Mouse (Mus musculus): ENCODE data around the gene Gm21103. TPM values are rescaled to one million over a fixed set of nuclear protein-coding genes. Genes with fewer than 3 reads are reported as not detected.
"Not testable (repeated sequence)": the region's sequence is repeated elsewhere in the genome, so short reads cannot be mapped to it uniquely, and the experiment has no call there.

The Gm21103 gene
- not detected in 2 replicates for polyA plus RNA-seq (2012; rRNA removed)

- not testable (repeated sequence) for DNase-seq; H3K4me3 ChIP-seq (replicated peaks; ENCODE audit: extremely low read depth, low read depth, low read length); H3K4me1 ChIP-seq (ENCODE audit: control insufficient read depth, insufficient read depth, low read length)
- 84% methylated on average over 2 of the region's 2 CpGs for WGBS
Observed at GRCm38 (mm10) chr14:6304743-6305142, at the start of gene Gm21103. TSS of gene Gm21103 (minus strand) at chr14:6304843.

DNA sequence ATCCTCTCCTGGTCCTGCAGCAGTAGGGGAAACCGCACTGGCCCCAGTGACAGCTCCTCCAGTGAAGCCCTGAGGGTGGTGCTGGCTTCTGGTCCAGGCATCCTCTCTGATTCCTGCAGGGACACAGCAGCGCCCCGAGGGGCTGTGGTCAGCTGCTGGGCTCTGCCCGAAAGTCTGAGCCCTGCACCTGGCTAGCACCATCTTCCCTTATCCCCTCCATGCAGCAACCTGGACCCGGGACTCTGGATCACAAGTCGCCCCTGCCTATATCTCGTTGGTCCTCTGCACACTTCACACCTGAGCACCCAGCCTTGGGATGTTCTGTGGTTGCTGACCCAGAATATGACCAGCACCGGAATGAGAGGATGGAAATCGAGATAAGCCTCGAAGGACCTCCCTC, 38.9 kb upstream of the Gm21103 start, which contains the start of gene Gm3618:
Gm3618 (minus strand) TSS at position 101 of the 400 bp plus-strand sequence.
- not testable (repeated sequence) for H3K4me3 ChIP-seq (replicated peaks; ENCODE audit: extremely low read depth, low read depth, low read length); H3K4me1 ChIP-seq (ENCODE audit: control insufficient read depth, insufficient read depth, low read length); DNase-seq
- WGBS, result no CpG with 5 or more reads among the region's 10 CpGs

DNA sequence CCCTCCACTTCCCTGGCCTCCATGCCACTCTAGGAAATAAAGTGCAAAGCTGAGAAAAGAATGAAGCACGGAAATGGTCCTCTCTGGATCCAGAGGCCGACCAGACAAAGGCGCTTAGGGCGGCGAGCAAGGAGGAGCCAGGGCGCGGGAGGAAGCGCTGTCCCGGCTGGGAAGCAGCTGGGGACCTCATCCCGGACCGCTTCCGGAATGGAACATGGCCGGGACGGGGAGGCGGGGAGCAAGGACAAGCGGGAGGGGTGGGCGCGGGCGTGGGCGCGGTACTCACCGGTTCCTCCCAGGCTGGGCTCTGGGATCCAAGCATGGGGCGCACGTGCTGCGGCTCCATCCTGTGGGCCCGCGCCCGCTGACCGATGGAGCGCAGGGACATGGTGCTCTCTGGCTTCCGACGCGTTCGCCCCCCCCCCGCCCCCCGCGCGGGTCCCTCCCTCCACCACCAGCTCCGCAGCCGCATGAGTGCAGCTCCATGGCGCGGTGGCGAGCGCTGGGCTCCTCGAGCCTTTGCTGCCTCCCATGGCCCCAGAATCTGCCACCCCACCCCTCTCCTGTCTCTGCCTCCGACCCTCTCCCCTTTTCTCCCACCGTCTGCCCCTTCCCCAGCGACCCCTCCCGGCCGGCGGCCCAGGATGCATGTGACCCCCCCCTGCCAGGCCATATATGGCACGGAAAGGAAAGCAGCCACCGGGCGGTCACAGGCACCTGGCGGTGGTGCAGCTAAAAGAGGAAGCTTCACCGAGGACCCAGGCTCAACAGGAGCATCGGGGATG, 17.5 kb downstream of the Gm21103 start, which contains the start of gene Gm3411:
Gm3411 (minus strand) TSS at position 320 of the 785 bp plus-strand sequence.
- H3K4me1 ChIP-seq (ENCODE audit: control insufficient read depth, insufficient read depth, low read length); H3K4me3 ChIP-seq (replicated peaks; ENCODE audit: extremely low read depth, low read depth, low read length): not testable (repeated sequence)
- WGBS, result under 1% methylated on average over 57 of the region's 57 CpGs
- DNase-seq, result peak; percentile 9

Other genes with a start within 250 kb of the Gm21103 start
- not detected in 2 replicates for gene Gm6337, start 246.6 kb downstream of the Gm21103 start, polyA plus RNA-seq (2012; rRNA removed)
- 0.18 TPM in 1 of 2 replicates, not detected in the other for gene Gm8206, start 210.9 kb downstream of the Gm21103 start, polyA plus RNA-seq (2012; rRNA removed)
- gene Gm3468, start 196.2 kb downstream of the Gm21103 start, polyA plus RNA-seq (2012; rRNA removed), result 0.17 TPM in 1 of 2 replicates, not detected in the other
- gene Gm3476, start 179.0 kb downstream of the Gm21103 start, polyA plus RNA-seq (2012; rRNA removed), result not detected in 2 replicates
- gene Gm21560, start 85.6 kb downstream of the Gm21103 start, polyA plus RNA-seq (2012; rRNA removed), result not detected in 2 replicates
- 0.24 and 1.0 TPM in 2 replicates for gene Gm3411, start 17.6 kb downstream of the Gm21103 start, polyA plus RNA-seq (2012; rRNA removed)
- not detected in 2 replicates for gene Gm3618, start 38.8 kb upstream of the Gm21103 start, polyA plus RNA-seq (2012; rRNA removed)
- gene Gm16440, start 85.5 kb upstream of the Gm21103 start, polyA plus RNA-seq (2012; rRNA removed), result not detected in 2 replicates
- gene Gm3591, start 107.6 kb upstream of the Gm21103 start, polyA plus RNA-seq (2012; rRNA removed), result 0.14 TPM in 2 replicates
- not detected in 2 replicates for gene Gm3594, start 139.8 kb upstream of the Gm21103 start, polyA plus RNA-seq (2012; rRNA removed)
- gene Gm8356, start 232.4 kb upstream of the Gm21103 start, polyA plus RNA-seq (2012; rRNA removed), result not detected in 2 replicates